Mouse (Mus musculus) midbrain, embryonic 11.5 days (tissue): Measurements from ENCODE around the gene Olfr691. TPM values are rescaled to one million over a fixed set of nuclear protein-coding genes. Genes with fewer than 3 reads are reported as not detected.

Source experiments
- ATAC-seq: fragments of 200-750 bp; cut with Nextera tagmentation; 2 replicates; pipeline ENCODE4 v1.8.0; 2017; ENCODE audit warnings: moderate TSS enrichment, moderate library complexity; ENCODE audit not compliant: low FRiP score
- DNase-seq: peaks from one replicate; pipeline ENCODE4 v3.0.0; 2015; ENCODE audit warnings: low spot score; ENCODE audit errors: missing footprints
- H3K27ac ChIP-seq: fragments of 300-500 bp; sonication (generic); 2 replicates; pipeline ENCODE4 v1.5.1; 2014; ENCODE audit warnings: low read depth, low read length
- H3K27me3 ChIP-seq: fragments of 300-500 bp; sonication (generic); 2 replicates; pipeline ENCODE4 v1.6.1; 2014; ENCODE audit warnings: mild to moderate bottlenecking, low read length, moderate library complexity, mixed read lengths; ENCODE audit not compliant: control insufficient read depth, insufficient read depth
- H3K36me3 ChIP-seq: fragments of 300-500 bp; sonication (generic); 2 replicates; pipeline ENCODE4 v1.6.1; 2014; ENCODE audit warnings: mild to moderate bottlenecking, low read length, moderate library complexity, mixed read lengths; ENCODE audit not compliant: control insufficient read depth, insufficient read depth
- H3K4me1 ChIP-seq: fragments of 300-500 bp; sonication (generic); 2 replicates; pipeline ENCODE4 v1.6.1; 2014; ENCODE audit warnings: low read length; ENCODE audit not compliant: control insufficient read depth, insufficient read depth
- H3K4me2 ChIP-seq: fragments of 300-500 bp; sonication (generic); 2 replicates; pipeline ENCODE4 v1.6.1; 2014; ENCODE audit warnings: mild to moderate bottlenecking, moderate library complexity
- H3K4me3 ChIP-seq: fragments of 300-500 bp; sonication (generic); 2 replicates; pipeline ENCODE4 v1.5.1; 2014; ENCODE audit warnings: low read depth, low read length
- H3K9ac ChIP-seq: fragments of 300-500 bp; sonication (generic); 2 replicates; pipeline ENCODE4 v1.6.1; 2014; ENCODE audit warnings: low read length
- H3K9me3 ChIP-seq: fragments of 300-500 bp; sonication (generic); 2 replicates; pipeline ENCODE4 v1.6.1; 2016; ENCODE audit warnings: low read length; ENCODE audit not compliant: control insufficient read depth
- WGBS: fragments of 180-500 bp; shearing (Covaris S2); extraction: QIAGEN DNeasy Blood & Tissue Kit; methylation state at CpG from one replicate; pipeline ENCODE4 v1.1.7; 2014; 5-methylcytosine and 5-hydroxymethylcytosine counted together
- polyA plus RNA-seq: library from polyadenylated mRNA; unstranded; fragments of >200 nt; fragmentation: Nextera tagmentation; extraction: Ambion mirVana; gene quantifications from 2 replicates; pipeline ENCODE4 v1.2.1, GENCODE M21; 2014

Gene Olfr691
- polyA plus RNA-seq, result 0.07 TPM in 2 replicates

- Histone ChIP-seq H3K4me2 (no peak within 1 kb of the TSS), H3K9me3 (no peaks in the 10 kb centered on the region), H3K27ac (no peak within 1 kb of the TSS), H3K36me3 (no peaks in the 10 kb centered on the region), H3K27me3 (no peaks in the 10 kb centered on the region), H3K4me1 (no peaks in the 10 kb centered on the region), H3K9ac (no peak within 1 kb of the TSS), H3K4me3 (no peak within 1 kb of the TSS)
- ATAC-seq (no peak), DNase-seq (no peak)
- WGBS, result 57% methylated on average over 1 of the region's 1 CpGs
These were observed at the start of gene Olfr691 for GRCm38 (mm10) chr7:105342170-105342569. TSS of gene Olfr691 (minus strand) at chr7:105342270.

- Histone ChIP-seq H3K9ac (no peak overlapping the region), H3K27me3 (no peaks in the 10 kb centered on the region), H3K4me3 (no peak overlapping the region), H3K9me3 (no peaks in the 10 kb centered on the region), H3K27ac (no peak overlapping the region), H3K4me1 (no peaks in the 10 kb centered on the region), H3K36me3 (peaks cover 17% of the 10 kb centered on the region), H3K4me2 (no peak overlapping the region)
- 91% methylated on average over 2 of the region's 2 CpGs for WGBS
- DNase-seq, result no peak
- ATAC-seq, result no peak
These were observed 48.2 kb upstream of the Olfr691 start for GRCm38 (mm10) chr7:105390236-105390635.

- no peak overlapping the region for H3K9ac ChIP-seq
- no peak overlapping the region for H3K27ac ChIP-seq
- WGBS, result 99% methylated on average over 2 of the region's 2 CpGs
- ATAC-seq (no peak), DNase-seq (no peak)
- H3K27me3 ChIP-seq, result no peaks in the 10 kb centered on the region
- H3K36me3 ChIP-seq, result peaks cover 32% of the 10 kb centered on the region
- H3K9me3 ChIP-seq, result no peaks in the 10 kb centered on the region
- no peaks in the 10 kb centered on the region for H3K4me1 ChIP-seq
- no peak overlapping the region for H3K4me3 ChIP-seq
- no peak overlapping the region for H3K4me2 ChIP-seq
These were observed 45.6 kb upstream of the Olfr691 start for GRCm38 (mm10) chr7:105387696-105388095.

GRCm38 (mm10) chr7:105380329-105380728 lies 38.3 kb upstream of the Olfr691 start:
- H3K36me3 ChIP-seq, result peaks cover 34% of the 10 kb centered on the region
- H3K9ac ChIP-seq, result no peak overlapping the region
- no peak overlapping the region for H3K4me3 ChIP-seq
- H3K9me3 ChIP-seq, result no peaks in the 10 kb centered on the region
- WGBS, result 92% methylated on average over 3 of the region's 3 CpGs
- no peak for ATAC-seq
- no peaks in the 10 kb centered on the region for H3K27me3 ChIP-seq
- H3K4me2 ChIP-seq, result no peak overlapping the region
- no peaks in the 10 kb centered on the region for H3K4me1 ChIP-seq
- no peak overlapping the region for H3K27ac ChIP-seq
- no peak for DNase-seq

- Histone ChIP-seq H3K4me1 (no peaks in the 10 kb centered on the region), H3K36me3 (peaks cover 11% of the 10 kb centered on the region; the same call in 1 of the 2 replicates), H3K27ac (no peak within 1 kb of the TSS), H3K4me2 (no peak within 1 kb of the TSS), H3K9ac (no peak within 1 kb of the TSS), H3K9me3 (no peaks in the 10 kb centered on the region), H3K27me3 (no peaks in the 10 kb centered on the region), H3K4me3 (no peak within 1 kb of the TSS)
- 89% methylated on average over 1 of the region's 1 CpGs for WGBS
- no peak for DNase-seq
- ATAC-seq, result no peak
These were observed 32.8 kb upstream of the Olfr691 start, which contains the start of gene Gm5901 for GRCm38 (mm10) chr7:105374866-105375265. TSS of gene Gm5901 (plus strand) at chr7:105375038.

- ATAC-seq (no peak), DNase-seq (no peak)
- peaks cover 10% of the 10 kb centered on the region; the same call in 1 of the 2 replicates for H3K36me3 ChIP-seq
- no peaks in the 10 kb centered on the region for H3K4me1 ChIP-seq
- WGBS, result 92% methylated on average over 3 of the region's 3 CpGs
- no peak overlapping the region for H3K4me3 ChIP-seq
- H3K27me3 ChIP-seq, result no peaks in the 10 kb centered on the region
- no peak overlapping the region for H3K9ac ChIP-seq
- no peak overlapping the region for H3K27ac ChIP-seq
- no peaks in the 10 kb centered on the region for H3K9me3 ChIP-seq
- no peak overlapping the region for H3K4me2 ChIP-seq
These were observed 31.9 kb upstream of the Olfr691 start for GRCm38 (mm10) chr7:105373976-105374375.

- Histone ChIP-seq H3K36me3 (peaks cover 5% of the 10 kb centered on the region; the same call in 1 of the 2 replicates), H3K4me1 (no peaks in the 10 kb centered on the region), H3K4me2 (no peak overlapping the region), H3K9ac (no peak overlapping the region), H3K4me3 (no peak overlapping the region), H3K27me3 (no peaks in the 10 kb centered on the region), H3K9me3 (no peaks in the 10 kb centered on the region), H3K27ac (no peak overlapping the region)
- ATAC-seq, result no peak
- WGBS, result 92% methylated on average over 4 of the region's 4 CpGs
- DNase-seq, result no peak
These were observed 31.4 kb upstream of the Olfr691 start for GRCm38 (mm10) chr7:105373509-105373908.

GRCm38 (mm10) chr7:105372912-105373311 lies 30.8 kb upstream of the Olfr691 start:
- no peak overlapping the region for H3K4me2 ChIP-seq
- H3K4me1 ChIP-seq, result no peaks in the 10 kb centered on the region
- H3K27me3 ChIP-seq, result no peaks in the 10 kb centered on the region
- H3K4me3 ChIP-seq, result no peak overlapping the region
- H3K9me3 ChIP-seq, result no peaks in the 10 kb centered on the region
- H3K36me3 ChIP-seq, result peaks cover 5% of the 10 kb centered on the region; the same call in 1 of the 2 replicates
- DNase-seq (peak; percentile 56), ATAC-seq (no peak)
- H3K27ac ChIP-seq, result no peak overlapping the region
- H3K9ac ChIP-seq, result no peak overlapping the region
- WGBS, result 81% methylated on average over 1 of the region's 1 CpGs

GRCm38 (mm10) chr7:105368521-105368920 lies 26.5 kb upstream of the Olfr691 start:
- H3K27ac ChIP-seq, result no peak overlapping the region
- ATAC-seq (0 out of 2 replicates have a peak, but pooled peaks have one; percentile 27), DNase-seq (peak; percentile 78)
- 96% methylated on average over 4 of the region's 4 CpGs for WGBS
- H3K9me3 ChIP-seq, result no peaks in the 10 kb centered on the region
- H3K36me3 ChIP-seq, result no peaks in the 10 kb centered on the region; the same call in 1 of the 2 replicates
- H3K4me1 ChIP-seq, result no peaks in the 10 kb centered on the region
- H3K4me3 ChIP-seq, result no peak overlapping the region
- no peak overlapping the region for H3K4me2 ChIP-seq
- no peaks in the 10 kb centered on the region for H3K27me3 ChIP-seq
- no peak overlapping the region for H3K9ac ChIP-seq
